Mouse (Mus musculus): ENCODE results near the gene Trim72.

- TF ChIP-seq ZC3H11A (IDR thresholded peaks at IDR 0.05; ENCODE audit: borderline replicate concordance, low read depth, low read length) (no peak), CHD2 (IDR thresholded peaks at IDR 0.05; ENCODE audit: low read depth, low read length) (peak; percentile 95), ZNF384 (IDR thresholded peaks at IDR 0.05; ENCODE audit: low read depth, low read length) (peak; percentile 97)
Observed at GRCm38 (mm10) chr7:127967922-127968828, 35.6 kb upstream of the Trim72 start.
